Mouse (Mus musculus) cerebellum, postnatal 10 days (tissue): Measurements from ENCODE around the gene Nol9.
A peak's percentile ranks its signal among the peaks of the same experiment; 100 is the strongest.

Source experiments
- DNase-seq, 2 experiments: peaks; one replicate each; pipeline ENCODE4 v3.0.0; 2021; ENCODE audit warnings: mixed read lengths in 2 of 2

Nol9 gene

DNA sequence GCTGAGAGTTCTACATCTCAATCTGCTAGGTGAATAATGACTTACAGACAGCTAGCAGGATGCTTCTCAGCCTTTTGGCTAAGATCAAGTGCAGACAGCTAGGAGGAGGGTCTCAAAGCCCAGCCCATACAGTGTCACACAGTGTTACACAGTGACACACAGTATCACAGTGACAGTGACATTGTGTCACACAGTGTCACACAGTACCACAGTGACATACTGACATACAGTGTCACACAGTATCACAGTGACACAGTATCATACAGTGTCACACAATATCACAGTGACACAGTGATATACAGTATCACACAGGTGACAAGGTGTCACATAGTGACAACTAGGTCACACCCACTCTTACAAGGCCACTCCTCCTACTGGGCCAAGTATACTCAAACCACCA is 28.2 kb downstream of the Nol9 start:
- DNase-seq = no peak

DNA sequence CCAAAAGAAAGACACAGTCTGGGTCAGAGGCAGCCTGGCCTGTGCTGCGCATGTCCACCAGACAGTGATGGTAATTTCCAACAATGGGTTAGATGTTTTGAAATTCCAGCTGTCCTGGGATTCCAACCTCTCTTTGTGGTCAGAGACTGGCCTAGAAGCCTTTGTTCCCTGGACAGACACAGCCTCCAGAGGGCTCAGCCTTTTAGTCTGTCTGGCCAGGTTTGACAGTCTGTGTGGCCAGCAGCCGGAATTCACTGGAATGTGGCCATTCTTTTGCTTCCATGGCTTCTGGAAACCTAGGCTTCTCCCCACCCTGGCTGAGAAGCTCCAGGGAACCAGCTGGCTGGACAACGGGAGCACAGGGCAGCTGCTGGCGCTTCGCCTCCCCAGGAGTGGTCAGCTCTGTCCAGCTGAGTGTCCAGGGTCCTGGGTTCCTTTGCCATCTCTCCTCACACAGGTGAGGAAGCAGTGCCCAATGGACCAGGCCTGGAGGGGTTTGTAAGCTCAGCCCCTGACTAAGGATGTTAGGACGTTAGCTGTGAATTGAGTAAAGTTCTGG is 29.1 kb downstream of the Nol9 start:
- no peak for DNase-seq

DNA sequence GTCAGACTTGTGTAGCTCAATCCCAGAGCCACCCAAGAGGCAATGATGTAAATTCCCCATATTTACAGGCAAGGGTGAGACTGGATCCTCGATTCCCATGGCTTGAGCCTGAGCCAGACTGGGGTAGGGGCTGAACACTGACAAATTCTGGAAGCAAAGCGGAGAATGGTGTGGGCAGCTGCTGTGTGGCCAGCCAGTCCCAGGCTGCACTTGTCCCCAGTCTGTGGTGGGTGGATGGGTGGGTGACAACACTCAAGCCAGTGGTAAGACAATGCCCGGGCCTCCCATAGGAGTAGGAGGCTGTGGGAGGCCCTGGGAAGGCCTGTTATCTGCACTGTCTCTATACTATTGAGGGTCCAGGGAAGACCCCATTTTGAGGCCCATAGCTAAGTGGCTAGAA is 30.1 kb downstream of the Nol9 start:
- no peak for DNase-seq

DNA sequence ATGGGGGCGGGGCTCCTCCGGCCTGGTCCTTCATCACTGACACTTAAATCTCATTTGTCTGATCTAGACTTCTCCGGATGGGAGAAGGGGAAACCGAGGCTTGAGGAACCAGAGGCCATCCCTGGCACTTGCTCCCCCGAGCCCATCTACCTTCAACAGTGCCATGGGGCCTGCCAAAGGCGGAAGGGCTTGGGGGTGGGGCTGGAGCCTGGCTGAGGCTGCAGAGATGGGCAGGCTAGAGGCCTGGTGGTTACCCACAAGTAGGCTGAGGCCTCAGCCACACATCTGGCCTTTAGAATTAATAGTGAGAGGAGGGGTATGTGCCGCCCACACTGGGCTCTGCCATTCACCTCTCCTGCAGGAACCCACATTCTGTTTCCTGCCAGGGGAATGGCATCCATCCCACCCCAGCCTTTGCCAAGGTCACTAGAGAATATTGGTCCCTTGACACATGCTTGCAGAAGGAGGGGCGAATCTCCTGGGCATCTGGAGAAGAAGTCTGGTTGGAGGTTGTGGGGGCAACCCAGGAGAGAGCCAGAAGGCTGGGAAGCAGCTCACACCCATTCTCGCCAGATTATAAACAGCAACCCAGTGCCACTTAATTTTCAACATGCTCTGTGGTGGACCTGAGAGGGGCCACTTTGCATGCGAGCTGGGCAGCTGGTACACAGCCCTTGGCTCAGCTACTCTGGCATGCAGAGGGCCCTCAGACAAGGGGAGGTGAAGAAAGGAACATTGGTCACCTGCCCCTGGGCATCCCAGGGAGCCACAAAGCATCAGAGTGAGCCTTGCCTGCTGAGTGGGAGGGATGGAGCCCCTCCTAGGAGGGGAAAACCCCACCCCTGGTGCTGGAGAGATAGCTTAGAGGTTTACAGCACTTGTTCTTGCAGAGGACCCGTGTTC is 31.6 kb downstream of the Nol9 start:
- DNase-seq = no peak

DNA sequence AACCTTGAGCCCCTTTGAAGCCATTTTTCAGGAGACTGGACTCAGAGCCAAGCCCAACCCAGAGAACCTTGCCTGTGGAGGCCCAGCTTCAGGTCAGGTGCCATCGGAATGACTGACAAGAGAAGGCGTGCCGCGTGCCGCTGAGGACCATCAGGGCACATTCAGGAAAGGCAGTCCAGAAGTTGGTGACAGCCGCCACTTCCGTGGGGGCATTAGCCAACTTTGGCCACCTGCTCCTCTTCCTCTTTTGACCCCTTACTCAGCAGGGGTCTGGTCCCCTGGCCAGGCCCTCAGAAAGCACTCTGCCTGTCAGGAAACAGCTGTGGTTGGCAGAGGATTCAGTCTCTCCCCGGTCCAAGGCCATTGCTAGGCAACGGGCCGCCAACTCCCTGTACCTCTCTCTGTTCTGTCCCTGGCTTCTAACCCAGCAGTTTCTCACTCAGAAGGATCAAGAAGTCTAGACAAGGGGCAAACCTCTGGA is 33.0 kb downstream of the Nol9 start, which contains the start of gene Plekhg5:
TSS of gene Plekhg5 (plus strand) at position 378 of the 481 bp plus-strand sequence.
- DNase-seq = peak; percentile 65 to 82

DNA sequence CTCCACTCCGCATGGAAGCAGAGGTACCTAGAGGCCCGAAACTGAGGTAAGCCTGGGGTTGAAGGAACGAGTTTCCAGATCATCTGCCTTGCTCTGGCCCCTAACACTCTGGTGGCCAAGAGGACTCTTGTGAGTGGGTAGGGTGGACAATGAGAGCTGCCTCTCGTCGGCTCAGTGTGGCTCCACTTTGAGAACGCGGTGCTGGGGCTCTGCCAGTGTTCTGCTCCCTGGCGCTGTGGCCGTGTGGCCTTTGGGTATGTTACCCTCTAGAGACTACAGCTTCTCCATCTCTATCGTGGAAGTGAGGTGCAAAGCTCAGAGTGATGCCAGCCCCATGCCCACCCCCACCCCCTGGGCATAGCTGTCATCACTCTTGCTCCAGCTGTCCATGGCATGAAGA is 33.5 kb downstream of the Nol9 start:
- DNase-seq = peak in 1 of 2 experiments; percentile 34

DNA sequence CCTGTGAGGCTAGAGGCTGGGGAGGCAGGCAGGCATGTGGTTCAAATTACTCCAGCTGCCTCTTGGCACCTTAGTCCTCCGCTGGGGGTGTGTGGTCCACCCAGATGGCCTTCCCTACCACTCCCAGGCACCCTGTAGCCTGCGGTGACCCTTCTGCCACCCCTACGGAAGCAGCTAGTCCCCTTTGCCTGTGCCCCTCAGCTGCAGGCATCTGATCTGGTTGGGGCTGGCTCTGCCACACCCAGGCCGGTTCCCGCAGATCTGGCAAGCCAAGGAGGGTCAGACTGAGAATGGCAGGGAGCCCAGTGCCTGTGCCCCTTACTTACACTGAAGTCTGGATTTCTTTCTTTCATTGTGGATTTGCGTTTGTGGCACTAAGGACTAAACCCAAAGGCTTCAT is 34.6 kb downstream of the Nol9 start:
- peak in 1 of 2 experiments; percentile 29 for DNase-seq

DNA sequence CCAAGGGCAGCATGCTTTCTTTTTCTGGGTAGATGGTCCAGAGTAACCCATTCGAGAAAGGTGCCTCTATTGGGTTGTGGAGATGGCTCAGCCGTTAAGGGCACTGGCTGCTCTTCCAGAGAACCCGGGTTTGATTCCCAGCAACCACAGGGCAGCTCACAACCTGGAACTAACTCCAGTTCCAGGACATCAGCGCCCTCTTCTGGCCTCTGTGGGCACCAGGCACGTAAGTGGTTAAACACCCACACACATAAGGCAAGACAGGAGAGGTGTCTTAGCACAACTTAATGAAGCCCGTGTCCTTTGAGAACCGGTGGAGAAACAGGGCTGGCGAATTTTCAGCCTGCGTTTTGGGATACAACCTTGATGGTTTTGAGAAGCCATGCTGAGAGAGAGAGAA is 35.4 kb downstream of the Nol9 start:
- no peak for DNase-seq

DNA sequence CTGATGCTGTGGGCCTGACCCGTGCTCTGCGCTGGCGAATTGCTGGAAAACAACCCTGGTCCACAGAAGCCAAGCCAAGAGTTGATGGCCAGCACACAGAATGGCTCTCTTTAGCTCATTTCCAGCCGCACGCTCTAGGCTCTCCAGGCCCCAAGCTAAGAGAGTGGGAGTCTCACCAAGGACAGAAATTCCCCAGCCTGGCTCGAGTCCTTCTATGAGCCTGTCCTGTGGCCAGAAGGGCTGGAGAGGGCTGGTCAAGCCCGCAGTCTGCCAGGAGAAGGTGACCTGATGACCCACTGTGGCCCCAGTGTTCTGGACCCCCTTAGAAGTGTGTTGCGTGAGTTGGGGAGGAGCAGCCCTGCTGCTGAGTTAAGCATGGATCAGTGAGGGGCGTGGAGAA is 38.1 kb downstream of the Nol9 start:
- no peak for DNase-seq

DNA sequence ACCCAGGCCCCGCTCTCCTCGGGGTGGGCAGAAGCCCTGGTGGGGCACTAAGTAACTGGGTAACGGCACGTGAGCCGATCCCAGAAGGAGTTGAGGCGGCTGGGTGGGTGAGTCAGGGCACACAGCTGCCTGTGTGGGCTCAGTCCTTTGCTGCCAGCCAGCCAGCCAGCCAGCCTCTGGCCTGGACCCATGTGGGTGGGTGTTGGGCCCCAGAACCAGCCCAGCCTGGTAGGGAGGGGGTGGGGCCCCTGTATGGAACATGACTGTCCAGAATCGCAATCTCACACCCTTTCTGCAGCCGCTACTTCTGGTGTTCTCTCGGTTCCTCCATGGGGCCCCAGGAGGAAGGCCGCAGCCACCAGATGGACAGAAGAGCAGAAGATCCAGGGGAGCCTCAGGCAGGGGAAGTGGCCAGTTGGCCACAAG is 39.0 kb downstream of the Nol9 start:
- DNase-seq = peak in 1 of 2 experiments; percentile 41

DNA sequence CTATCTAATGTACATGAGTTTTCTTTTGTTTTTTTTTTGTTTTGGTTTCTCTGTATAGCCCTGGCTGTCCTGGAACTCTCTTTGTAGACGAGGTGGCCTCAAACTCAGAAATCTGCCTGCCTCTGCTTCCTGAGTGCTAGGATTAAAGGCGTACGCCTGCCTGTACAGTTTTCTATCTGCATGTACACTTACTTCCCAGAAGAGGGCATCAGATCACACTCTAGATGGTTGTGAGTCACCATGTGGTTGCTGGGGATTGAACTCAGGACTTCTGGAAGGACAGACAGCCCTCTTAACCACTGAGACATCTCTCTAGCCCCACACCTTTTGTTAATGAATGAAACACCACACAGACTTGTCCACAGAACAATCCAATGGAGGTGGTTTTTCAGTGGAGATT is 40.1 kb downstream of the Nol9 start:
- DNase-seq = no peak

DNA sequence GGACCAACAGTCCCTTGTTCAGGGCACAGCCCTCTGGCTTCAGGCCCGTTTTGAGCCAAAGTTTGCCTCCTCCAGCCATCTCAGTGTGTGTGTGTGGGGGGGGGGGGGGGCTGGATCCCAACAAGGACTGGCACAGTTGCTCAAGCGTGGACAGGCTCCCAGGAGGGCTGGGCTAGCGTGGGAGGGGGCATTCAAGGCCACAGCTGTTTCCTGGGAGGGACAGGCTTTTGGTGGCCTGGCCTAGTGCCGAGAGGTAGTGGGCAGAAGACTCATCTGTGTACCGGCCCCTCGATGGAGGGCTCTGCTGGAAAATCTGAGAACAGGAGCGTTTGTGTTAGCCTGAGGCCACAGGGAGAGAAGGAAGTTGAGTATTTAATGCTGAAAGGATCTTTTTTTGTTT is 40.8 kb downstream of the Nol9 start:
- peak in 1 of 2 experiments; percentile 40 for DNase-seq

DNA sequence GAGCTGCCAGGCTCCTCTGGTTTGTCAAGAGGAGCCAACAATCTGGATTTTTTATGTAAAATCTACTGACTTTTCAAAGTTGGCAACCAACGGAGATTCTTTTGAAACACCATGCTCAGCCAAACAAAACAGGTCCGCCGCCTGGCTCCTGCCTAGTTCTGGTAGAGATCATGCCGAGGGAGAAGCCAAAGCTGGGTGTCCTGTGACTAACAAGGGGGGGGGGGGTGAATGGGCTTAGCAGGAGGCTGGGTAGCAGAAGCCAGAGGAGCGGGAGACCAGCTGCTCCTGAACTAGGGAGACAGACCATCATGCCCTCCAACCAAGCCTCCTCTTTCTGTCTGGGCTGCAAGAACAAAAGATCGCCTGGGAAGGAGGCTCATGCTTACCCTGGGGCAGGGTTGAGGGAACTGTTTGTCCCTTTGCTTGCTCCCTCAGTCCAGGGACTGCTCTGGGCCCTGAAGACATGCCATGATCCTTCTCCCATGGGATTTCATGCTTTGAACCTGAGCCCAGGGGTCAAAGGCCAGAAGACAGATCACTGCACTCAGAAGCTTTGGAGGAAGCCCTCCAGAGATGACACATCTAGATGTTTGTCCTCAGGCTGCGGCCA is 44.6 kb downstream of the Nol9 start:
- DNase-seq = no peak

DNA sequence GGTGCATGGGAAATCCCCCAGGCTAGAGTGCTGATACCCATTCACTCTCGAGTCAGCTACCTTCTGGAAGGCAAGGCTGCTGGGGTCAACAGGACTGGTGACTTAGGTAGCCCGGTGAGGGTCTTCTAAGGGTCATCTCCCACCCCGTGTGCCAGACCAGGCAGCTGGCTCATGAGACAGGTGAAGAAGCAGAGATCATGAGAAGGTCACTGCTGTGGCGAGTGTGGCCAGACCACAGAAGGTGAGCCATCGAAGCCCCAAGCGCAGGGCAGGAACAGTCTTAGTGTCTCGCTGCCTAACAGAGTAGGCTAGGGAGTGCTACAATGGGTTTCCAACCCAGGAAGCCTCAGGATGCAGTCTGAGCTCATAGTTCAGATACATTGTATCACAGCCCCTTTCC is 45.5 kb downstream of the Nol9 start:
- no peak for DNase-seq

DNA sequence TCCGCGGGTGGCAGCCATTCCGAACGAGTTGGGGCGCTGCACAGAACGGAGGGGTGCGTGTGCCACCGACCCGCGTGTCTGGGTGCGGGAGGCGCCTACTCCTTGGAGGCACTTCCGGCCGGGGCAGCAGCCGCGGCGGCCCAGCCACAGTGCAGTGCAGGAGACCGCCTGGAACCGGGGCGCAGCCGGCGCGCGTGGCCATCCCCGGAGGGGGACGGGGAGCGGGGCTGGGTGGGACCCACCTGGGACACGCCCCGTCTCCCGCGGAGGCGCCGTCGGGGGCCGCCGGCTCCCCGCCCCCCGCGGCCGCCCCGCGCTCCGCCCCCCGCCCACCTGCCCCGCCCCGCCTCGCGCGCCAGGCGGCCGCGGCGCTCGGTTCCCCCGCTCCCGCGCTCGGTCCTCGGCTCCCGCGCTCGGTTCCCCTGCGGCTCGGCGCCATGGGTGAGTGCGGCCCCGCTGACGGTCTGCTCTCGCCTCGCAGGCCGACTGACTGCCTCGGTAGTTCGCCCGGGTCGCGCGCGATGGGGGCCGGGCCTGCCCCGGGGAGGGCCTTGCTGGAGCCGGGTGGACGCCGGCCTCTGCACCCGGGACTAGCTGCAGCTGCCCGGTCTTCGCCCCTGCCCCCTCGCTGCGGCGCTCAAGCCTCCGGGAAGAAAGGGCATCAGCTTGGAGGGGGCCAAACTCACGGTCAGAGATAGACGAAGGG is 47.5 kb downstream of the Nol9 start:
- peak in 1 of 2 experiments; percentile 45 for DNase-seq

DNA sequence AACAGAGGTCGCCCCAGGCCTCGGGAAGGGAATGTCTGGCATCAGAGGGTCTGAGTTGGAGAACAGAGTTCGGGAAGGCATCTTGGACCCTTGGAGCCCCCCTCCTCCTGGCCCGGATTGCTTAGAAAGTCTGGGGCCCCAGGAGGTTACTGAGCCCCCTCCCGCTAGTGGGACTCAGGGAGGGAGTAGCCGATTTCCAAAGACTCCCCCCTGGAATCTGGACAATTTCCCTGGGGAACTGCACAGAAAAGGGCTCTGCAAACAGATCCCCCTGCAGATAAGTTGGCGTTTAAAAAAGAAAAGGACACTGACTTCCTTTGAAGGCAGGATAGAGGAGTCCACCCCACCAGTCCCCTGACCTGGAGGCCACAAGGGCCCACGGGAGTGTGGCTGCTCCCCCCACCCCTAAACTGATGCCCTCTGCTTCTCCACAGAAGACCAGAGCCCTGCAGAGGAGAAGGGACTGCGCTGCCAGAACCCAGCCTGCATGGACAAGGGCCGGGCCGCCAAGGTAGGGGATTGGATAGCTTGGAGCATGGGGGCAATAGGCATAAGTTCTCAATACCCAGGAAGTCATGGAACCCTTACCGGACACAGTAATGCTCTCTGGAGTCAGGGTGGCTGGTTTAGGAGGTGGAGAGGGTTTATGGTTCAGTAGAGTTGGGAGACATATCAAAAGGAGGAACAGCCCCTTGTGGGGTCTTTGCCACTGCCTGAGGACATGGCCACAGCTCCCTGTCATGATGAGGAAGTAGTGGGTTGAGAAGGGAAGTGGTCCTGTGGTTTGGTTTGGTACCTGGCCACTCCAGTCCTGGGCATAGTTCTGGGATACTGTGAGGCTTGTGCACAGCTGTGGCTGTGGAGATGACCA is 48.3 kb downstream of the Nol9 start:
- no peak for DNase-seq

DNA sequence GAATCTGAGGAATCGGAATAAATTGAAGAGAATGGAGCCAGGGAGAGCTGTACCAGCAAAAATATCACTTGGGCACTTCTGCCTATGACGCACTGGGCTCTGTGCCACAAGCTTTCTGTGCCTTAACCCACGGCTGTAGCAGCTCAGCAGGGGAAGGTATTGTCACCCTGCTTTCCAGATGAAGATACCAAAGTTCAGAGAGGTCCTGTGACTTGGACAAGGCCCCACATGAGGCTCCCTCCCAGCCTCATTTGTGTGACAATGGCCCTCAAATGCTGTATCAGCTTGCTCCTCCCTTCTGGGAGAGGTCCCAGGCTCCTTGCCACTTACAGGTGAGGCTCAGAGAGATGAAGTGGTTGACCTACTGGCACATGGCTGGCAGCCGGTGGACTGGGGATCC is 49.0 kb downstream of the Nol9 start:
- no peak for DNase-seq

DNA sequence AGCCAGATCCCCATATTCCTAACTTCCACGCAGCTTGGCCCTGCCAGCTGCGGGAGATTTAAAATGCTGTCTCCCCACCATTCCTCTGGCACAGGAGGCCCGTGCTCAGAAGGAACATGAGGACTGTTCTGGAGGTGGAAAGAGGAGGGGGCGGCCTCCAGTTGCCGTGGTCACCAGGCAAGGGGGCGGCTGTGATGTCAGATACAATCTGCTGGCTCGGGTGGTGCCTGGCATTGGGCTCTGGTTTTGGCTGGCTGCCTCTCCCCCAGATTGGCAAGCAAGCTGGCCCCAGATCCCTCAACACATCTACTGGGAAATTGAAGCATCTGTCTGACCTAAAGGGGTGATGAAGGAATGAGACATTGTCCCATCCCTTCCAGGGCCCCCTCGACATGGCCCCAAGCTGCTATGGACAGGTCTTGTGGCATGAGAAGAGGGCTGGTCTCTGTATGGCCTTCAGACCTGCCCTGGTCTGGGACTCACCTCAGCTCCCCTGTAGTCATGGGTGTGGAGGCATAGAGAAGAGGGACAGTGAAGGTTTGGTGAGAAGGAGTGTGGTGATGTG is 49.5 kb downstream of the Nol9 start:
- DNase-seq = peak; percentile 86 to 90

DNA sequence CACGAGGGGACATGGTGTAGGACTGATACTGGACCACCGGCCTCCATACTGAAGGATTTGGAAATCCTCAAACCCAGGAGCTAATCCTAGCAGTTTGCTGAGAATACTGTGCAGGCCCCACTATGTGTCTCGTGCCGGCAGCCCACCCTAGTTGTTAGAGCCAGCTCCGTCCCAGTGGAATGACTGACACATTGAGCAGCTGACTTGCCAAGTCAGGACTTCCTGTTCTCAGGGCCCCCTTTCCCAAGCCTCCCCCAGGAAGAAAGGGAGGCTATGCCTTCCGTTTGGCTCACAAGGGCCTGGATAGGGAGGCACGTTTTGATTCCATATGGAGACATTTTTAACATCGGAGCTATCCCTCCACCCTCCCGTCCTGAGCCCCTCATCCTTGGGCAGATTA is 51.1 kb downstream of the Nol9 start:
- DNase-seq = no peak

DNA sequence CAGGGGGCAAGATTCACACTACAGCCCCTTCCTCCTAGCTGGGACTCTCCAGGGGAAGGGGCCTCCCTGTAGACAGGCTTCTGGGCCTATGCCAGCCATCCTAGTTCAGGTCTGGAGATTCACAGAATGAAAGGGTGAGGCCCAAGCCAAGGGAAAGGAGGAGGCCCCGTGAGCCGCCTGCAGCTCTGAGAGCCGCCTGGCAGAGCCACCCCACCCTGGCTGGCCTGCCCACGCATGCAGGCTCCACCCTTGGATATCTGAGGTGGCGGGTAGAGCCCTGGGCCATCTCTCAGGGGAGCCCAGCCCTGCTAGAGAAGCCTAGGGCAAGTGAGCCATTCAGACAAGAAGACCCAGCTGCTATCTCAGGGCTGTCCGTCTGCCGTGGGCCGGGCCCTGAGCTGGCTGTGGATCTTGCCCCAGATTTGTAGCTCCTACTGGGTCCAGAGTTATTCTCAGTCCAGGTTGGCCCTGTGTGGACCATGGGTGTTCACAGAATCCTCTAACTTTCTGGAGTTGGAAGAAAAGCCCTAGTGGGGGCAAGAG is 53.7 kb downstream of the Nol9 start:
- DNase-seq = no peak

DNA sequence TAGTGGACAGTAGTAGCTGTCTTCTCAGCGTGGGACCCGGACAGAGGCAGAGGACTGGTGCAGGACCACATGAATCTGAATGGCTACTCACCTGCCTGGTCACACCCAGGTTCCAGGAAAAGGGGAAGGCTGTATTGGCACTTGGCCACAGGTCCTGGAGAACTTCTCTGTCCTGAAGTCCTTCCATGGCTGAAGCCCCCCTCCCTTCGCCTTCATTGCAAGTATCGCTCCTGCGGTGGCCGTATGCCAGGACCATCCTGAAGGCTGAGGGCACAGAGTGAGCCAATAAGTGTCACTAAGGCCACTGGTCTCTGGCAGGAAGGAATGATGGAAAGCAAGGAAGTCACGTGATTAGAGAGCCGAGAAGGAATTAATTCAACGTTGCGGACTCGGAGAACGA is 55.1 kb downstream of the Nol9 start:
- DNase-seq = no peak
